Mouse (Mus musculus): ENCODE measurements around the gene Polr3h. TPM values are rescaled to one million over a fixed set of nuclear protein-coding genes. Genes with fewer than 3 reads are reported as not detected.
"Not testable (repeated sequence)": the region's sequence is repeated elsewhere in the genome, so short reads cannot be mapped to it uniquely, and the experiment has no call there.

Polr3h gene
- total and polyA plus RNA-seq, 3 experiments: 40.5 to 224 (median 59.3) TPM

DNA sequence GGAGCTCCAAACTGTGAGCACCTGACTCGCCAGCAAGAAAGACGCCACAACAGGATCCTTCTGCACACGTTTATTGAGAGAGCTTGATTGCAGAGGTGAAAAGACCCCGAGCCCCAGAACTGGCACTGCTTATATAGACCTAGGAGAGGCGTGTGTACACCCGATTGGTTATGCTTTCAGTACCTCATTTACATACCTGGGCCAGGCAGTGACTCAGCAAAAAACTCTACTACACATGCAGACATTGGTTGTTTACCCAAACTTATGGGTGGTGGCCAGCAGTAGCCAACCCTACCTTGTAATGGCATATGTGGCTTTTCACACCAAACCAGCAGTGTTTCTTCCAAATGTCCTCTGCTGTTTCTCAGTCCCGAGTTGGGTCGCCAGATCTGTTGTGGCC, 49.1 kb upstream of the Polr3h start:
- dilution Hi-C loops (cut with MboI; ENCODE audit: extremely low pct_ligation_motif_present, extremely low pct_unique_long_range_greater_than_20kb, low sequenced_read_pairs); H3K9ac ChIP-seq (ENCODE audit: insufficient read depth, low read depth); H3K27ac ChIP-seq (ENCODE audit: insufficient read depth, low read depth); H3K4me1 ChIP-seq (ENCODE audit: control insufficient read depth in 1 of 2, insufficient read depth in 2 of 2); in situ Hi-C loops (cut with MboI; ENCODE audit: low pct_ligation_motif_present, low pct_unique_long_range_greater_than_20kb, low sequenced_read_pairs); H3K27me3 ChIP-seq (replicated peaks); H3K79me2 ChIP-seq (replicated peaks; ENCODE audit: control insufficient read depth, extremely low read depth, insufficient read depth, poor library complexity, severe bottlenecking); H3K4me2 ChIP-seq (ENCODE audit: insufficient read depth, low read depth, poor library complexity, severe bottlenecking); H3K36me3 ChIP-seq (replicated peaks in 1 of 2; ENCODE audit: control insufficient read depth in 1 of 2, insufficient read depth in 1 of 2, low read length in 1 of 2); H3K4me3 ChIP-seq (replicated peaks in 1 of 3; ENCODE audit: low read depth in 2 of 3, low read length in 2 of 3, poor library complexity in 1 of 3); H3K9me3 ChIP-seq (replicated peaks; ENCODE audit: low read length): not testable (repeated sequence)
- peak; percentile 16 for DNase-seq (ENCODE audit: extremely low read depth)
- peak; percentile 34; the same call in 1 of the 2 replicates for TF ChIP-seq MAFK (IDR thresholded peaks at IDR 0.05; ENCODE audit: insufficient replicate concordance, low read length)

DNA sequence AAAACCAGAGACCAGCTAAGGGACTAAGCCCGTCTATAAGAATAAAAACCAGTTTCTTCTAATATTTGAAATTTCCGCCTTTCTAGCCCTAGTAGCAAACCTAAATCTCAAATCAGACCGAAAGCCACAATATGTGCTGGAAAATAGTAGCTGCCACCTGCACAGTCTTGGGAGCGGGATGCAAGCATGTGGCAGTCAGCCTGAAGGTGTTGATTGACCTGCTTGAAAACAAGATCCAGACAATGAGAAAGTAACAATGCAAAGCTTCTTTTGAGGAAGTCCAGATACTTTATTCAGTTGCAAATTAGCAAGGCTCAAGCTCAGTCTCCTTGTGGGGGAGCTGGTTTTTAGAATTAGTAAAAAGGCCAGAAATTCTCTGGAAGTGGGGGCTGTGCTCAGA, 44.5 kb upstream of the Polr3h start:
- H3K27me3 ChIP-seq (replicated peaks); H3K36me3 ChIP-seq (replicated peaks in 1 of 2; ENCODE audit: control insufficient read depth in 1 of 2, insufficient read depth in 1 of 2, low read length in 1 of 2); in situ Hi-C loops (cut with MboI; ENCODE audit: low pct_ligation_motif_present, low pct_unique_long_range_greater_than_20kb, low sequenced_read_pairs); H3K79me2 ChIP-seq (replicated peaks; ENCODE audit: control insufficient read depth, extremely low read depth, insufficient read depth, poor library complexity, severe bottlenecking); H3K9me3 ChIP-seq (replicated peaks; ENCODE audit: low read length); H3K4me3 ChIP-seq (replicated peaks in 1 of 3; ENCODE audit: low read depth in 2 of 3, low read length in 2 of 3, poor library complexity in 1 of 3); H3K9ac ChIP-seq (ENCODE audit: insufficient read depth, low read depth); H3K4me2 ChIP-seq (ENCODE audit: insufficient read depth, low read depth, poor library complexity, severe bottlenecking); DNase-seq (ENCODE audit: extremely low read depth); dilution Hi-C loops (cut with MboI; ENCODE audit: extremely low pct_ligation_motif_present, extremely low pct_unique_long_range_greater_than_20kb, low sequenced_read_pairs); H3K27ac ChIP-seq (ENCODE audit: insufficient read depth, low read depth): not testable (repeated sequence)
- H3K4me1 ChIP-seq (ENCODE audit: control insufficient read depth in 1 of 2, insufficient read depth in 2 of 2): peaks cover 23 to 47% of the 10 kb centered on the region in 2 experiments

DNA sequence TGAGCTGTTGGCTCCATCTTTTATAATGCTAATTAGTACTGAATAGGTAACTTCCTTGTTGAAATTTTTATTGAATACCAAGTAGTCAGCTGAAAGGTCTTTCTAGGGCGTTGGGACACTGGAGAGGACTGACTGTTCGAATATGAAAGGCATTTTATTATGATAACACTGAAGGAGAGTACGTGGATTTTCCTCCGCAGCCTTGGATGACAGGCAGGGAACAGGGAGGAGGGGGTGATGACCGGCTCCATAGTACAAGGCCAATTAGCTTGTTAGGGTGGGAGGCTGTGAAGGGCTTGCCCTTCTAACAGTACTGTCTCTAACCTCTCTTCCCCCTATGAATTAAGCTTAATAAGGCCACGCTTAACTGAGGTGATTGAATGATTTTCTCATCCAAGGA, 43.6 kb upstream of the Polr3h start:
- H3K27ac ChIP-seq (ENCODE audit: insufficient read depth, low read depth); H3K4me3 ChIP-seq (replicated peaks in 1 of 3; ENCODE audit: low read depth in 2 of 3, low read length in 2 of 3, poor library complexity in 1 of 3); DNase-seq (ENCODE audit: extremely low read depth); dilution Hi-C loops (cut with MboI; ENCODE audit: extremely low pct_ligation_motif_present, extremely low pct_unique_long_range_greater_than_20kb, low sequenced_read_pairs); in situ Hi-C loops (cut with MboI; ENCODE audit: low pct_ligation_motif_present, low pct_unique_long_range_greater_than_20kb, low sequenced_read_pairs); H3K36me3 ChIP-seq (replicated peaks in 1 of 2; ENCODE audit: control insufficient read depth in 1 of 2, insufficient read depth in 1 of 2, low read length in 1 of 2); H3K79me2 ChIP-seq (replicated peaks; ENCODE audit: control insufficient read depth, extremely low read depth, insufficient read depth, poor library complexity, severe bottlenecking); H3K4me2 ChIP-seq (ENCODE audit: insufficient read depth, low read depth, poor library complexity, severe bottlenecking); H3K27me3 ChIP-seq (replicated peaks); H3K9me3 ChIP-seq (replicated peaks; ENCODE audit: low read length); H3K9ac ChIP-seq (ENCODE audit: insufficient read depth, low read depth): not testable (repeated sequence)
- H3K4me1 ChIP-seq (ENCODE audit: control insufficient read depth in 1 of 2, insufficient read depth in 2 of 2): peaks cover 26 to 54% of the 10 kb centered on the region in 2 experiments

DNA sequence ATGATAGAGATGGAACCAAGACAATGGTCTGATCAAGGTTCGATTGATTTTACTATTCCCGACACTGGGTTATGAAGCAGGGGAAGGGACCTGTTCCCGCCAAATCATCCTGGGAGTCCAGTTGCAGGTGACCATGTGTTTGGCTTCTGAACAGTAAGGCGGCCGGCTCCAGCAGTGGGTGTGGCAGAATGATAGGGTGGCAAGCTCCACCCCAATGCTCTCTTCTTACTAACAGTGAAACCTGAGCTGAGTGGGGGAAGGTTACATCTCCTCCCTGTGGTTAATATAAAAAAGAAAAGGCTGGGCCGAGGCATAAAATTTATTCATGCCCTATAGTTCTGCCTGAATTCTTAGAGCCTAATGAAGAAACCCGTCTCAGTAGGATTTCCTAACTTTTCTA, 43.1 kb upstream of the Polr3h start:
- peak; percentile 73 for DNase-seq (ENCODE audit: extremely low read depth)
- dilution Hi-C loops (cut with MboI; ENCODE audit: extremely low pct_ligation_motif_present, extremely low pct_unique_long_range_greater_than_20kb, low sequenced_read_pairs): no loop called here
- peak overlapping the region; percentile 0; the same call in 1 of the 2 replicates for H3K9ac ChIP-seq (ENCODE audit: insufficient read depth, low read depth)
- TF ChIP-seq KAT2A (IDR thresholded peaks at IDR 0.05; ENCODE audit: insufficient replicate concordance, low read length): no peak
- no peak for TF ChIP-seq JUN (IDR thresholded peaks at IDR 0.05; ENCODE audit: insufficient read depth, low read depth, low read length)
- 0 out of 2 replicates have a peak, but pooled peaks have one; percentile 5 for TF ChIP-seq ZMIZ1 (IDR thresholded peaks at IDR 0.05; ENCODE audit: low read depth, low read length)
- no peak for TF ChIP-seq ETS1 (conservative IDR thresholded peaks at IDR 0.05; ENCODE audit: low read depth, low read length)
- TF ChIP-seq NRF1 (IDR thresholded peaks at IDR 0.05; ENCODE audit: low read depth, low read length): no peak
- TF ChIP-seq MAX (IDR thresholded peaks at IDR 0.05; ENCODE audit: low read length): peak; percentile 40; the same call in 1 of the 2 replicates
- no peak for TF ChIP-seq ZNF384 (IDR thresholded peaks at IDR 0.05; ENCODE audit: low read depth, low read length)
- TF ChIP-seq MAFK (IDR thresholded peaks at IDR 0.05; ENCODE audit: insufficient replicate concordance, low read length): no peak
- 0 out of 2 replicates have a peak, but pooled peaks have one; percentile 7 for TF ChIP-seq EP300 (IDR thresholded peaks at IDR 0.05; ENCODE audit: low read length)
- no peak for TF ChIP-seq TBP (conservative IDR thresholded peaks at IDR 0.05; ENCODE audit: low read depth, low read length)
- no peak for TF ChIP-seq E2F4 (IDR thresholded peaks at IDR 0.05; ENCODE audit: insufficient replicate concordance, low read depth, low read length)
- TF ChIP-seq MYC (IDR thresholded peaks at IDR 0.05; ENCODE audit: low read depth, low read length): no peak
- TF ChIP-seq BHLHE40 (IDR thresholded peaks at IDR 0.05; ENCODE audit: low read depth, low read length): peak; percentile 23; the same call in 1 of the 2 replicates
- TF ChIP-seq IRF4 (IDR thresholded peaks at IDR 0.05; ENCODE audit: low read depth, low read length): peak; percentile 23; the same call in 1 of the 2 replicates
- TF ChIP-seq POLR2A (IDR thresholded peaks at IDR 0.05; ENCODE audit: low read depth, low read length): peak; percentile 37; the same call in 1 of the 2 replicates
- no peak for TF ChIP-seq TCF12 (IDR thresholded peaks at IDR 0.05; ENCODE audit: low read depth, low read length)
- no peak for TF ChIP-seq POLR2AphosphoS2 (IDR thresholded peaks at IDR 0.05; ENCODE audit: low read depth, low read length)
- no peak for TF ChIP-seq ELF1 (IDR thresholded peaks at IDR 0.05; ENCODE audit: low read depth, low read length)
- no peak for TF ChIP-seq PAX5 (IDR thresholded peaks at IDR 0.05; ENCODE audit: low read length)

More for the DNA sequence above, 43.1 kb upstream of the Polr3h start:
- peak overlapping the region; percentile 34 for H3K4me2 ChIP-seq (ENCODE audit: insufficient read depth, low read depth, poor library complexity, severe bottlenecking)
- peaks cover 26 to 54% of the 10 kb centered on the region in 2 experiments for H3K4me1 ChIP-seq (ENCODE audit: control insufficient read depth in 1 of 2, insufficient read depth in 2 of 2)
- H3K27me3 ChIP-seq (replicated peaks): no peaks in the 10 kb centered on the region
- H3K4me3 ChIP-seq (replicated peaks in 1 of 3; ENCODE audit: low read depth in 2 of 3, low read length in 2 of 3, poor library complexity in 1 of 3): peak overlapping the region in 1 of 3 experiments; percentile 34
- H3K27ac ChIP-seq (ENCODE audit: insufficient read depth, low read depth): no peak overlapping the region
- in situ Hi-C loops (cut with MboI; ENCODE audit: low pct_ligation_motif_present, low pct_unique_long_range_greater_than_20kb, low sequenced_read_pairs): no loop called here
- H3K36me3 ChIP-seq (replicated peaks in 1 of 2; ENCODE audit: control insufficient read depth in 1 of 2, insufficient read depth in 1 of 2, low read length in 1 of 2): no peaks in the 10 kb centered on the region
- H3K79me2 ChIP-seq (replicated peaks; ENCODE audit: control insufficient read depth, extremely low read depth, insufficient read depth, poor library complexity, severe bottlenecking): no peaks in the 10 kb centered on the region
- H3K9me3 ChIP-seq (replicated peaks; ENCODE audit: low read length): peaks cover 3% of the 10 kb centered on the region

Data from CH12.LX (cell line).